Mouse (Mus musculus) embryo, embryonic 9.5 days (tissue): Measurements from ENCODE around the gene Anxa1.

Experiments used
- DNase-seq: peaks from one replicate; pipeline ENCODE4 v3.0.0-alpha.2; 2017; ENCODE audit errors: extremely low spot score

The Anxa1 gene

GRCm38 (mm10) chr19:20381207-20381752, 9.5 kb downstream of the Anxa1 start:
- DNase-seq = no peak

- no peak for DNase-seq
These were observed 20.6 kb downstream of the Anxa1 start for GRCm38 (mm10) chr19:20370175-20370574.

- DNase-seq = no peak
These were observed 24.2 kb downstream of the Anxa1 start for GRCm38 (mm10) chr19:20366571-20366970.

- no peak for DNase-seq
These were observed 24.7 kb downstream of the Anxa1 start for GRCm38 (mm10) chr19:20366010-20366409.

GRCm38 (mm10) chr19:20365364-20365763, 25.4 kb downstream of the Anxa1 start:
- DNase-seq = no peak

- no peak for DNase-seq
These were observed 25.8 kb downstream of the Anxa1 start for GRCm38 (mm10) chr19:20364931-20365330.

GRCm38 (mm10) chr19:20363221-20363620, 27.5 kb downstream of the Anxa1 start:
- peak; percentile 6 for DNase-seq

- DNase-seq = peak; percentile 14
These were observed 28.7 kb downstream of the Anxa1 start for GRCm38 (mm10) chr19:20361917-20362577.

- no peak for DNase-seq
These were observed 32.1 kb downstream of the Anxa1 start for GRCm38 (mm10) chr19:20358679-20359078.

- peak; percentile 62 for DNase-seq
These were observed 45.3 kb downstream of the Anxa1 start for GRCm38 (mm10) chr19:20345317-20345917.

- DNase-seq = peak; percentile 43
These were observed 46.0 kb downstream of the Anxa1 start for GRCm38 (mm10) chr19:20344511-20345316.

GRCm38 (mm10) chr19:20344052-20344451, 46.7 kb downstream of the Anxa1 start:
- no peak for DNase-seq
